ENCODE assay signal across 10 mouse cellular contexts in the genomic region with DNA sequence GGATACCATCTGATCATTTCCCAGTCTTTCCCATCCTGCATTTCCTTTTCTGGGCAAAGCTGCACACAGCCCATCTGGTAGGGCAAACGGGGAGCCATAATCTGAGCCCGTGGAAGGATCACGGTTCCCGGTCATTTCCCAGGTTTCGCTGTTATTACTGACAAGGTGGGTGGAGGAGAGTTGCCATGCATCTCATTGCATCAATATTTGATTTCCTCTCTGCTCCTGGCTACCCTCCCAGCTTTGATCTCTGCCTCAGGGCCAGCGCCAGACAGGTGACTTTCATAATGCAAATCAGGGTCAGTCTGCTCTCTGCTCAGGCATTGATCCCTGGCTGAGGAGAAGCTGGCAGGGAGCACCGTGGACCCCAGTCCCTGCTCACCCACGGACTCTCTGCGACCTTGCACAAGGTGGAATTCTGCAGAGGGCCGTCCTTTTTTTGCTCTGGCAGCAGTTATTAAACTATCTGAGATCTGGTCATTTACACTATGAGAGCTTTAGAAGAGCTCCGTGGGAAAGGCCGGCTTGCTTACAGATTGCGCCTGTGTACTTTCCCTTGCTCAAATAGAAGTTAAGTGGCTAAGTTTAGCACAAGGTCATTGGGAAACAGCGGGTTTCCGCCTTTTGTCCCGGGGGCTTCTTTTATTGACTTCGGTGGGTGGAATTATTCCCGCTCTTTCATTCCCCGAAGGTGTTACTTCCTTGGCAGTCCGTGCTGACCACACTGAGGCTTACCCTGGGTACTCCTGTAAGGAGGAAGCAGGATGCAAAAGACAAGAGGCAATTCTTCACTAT.
A peak's percentile ranks its signal among the peaks of the same experiment; 100 is the strongest.
DNase-seq lines count a peak whose midpoint lies in the region; ATAC-seq and TF ChIP-seq lines count a peak whose summit lies in the region.
"Had no signal": no experiment of that assay in that cellular context is flagged by ENCODE, and none has a peak within 500 bp of the region (broad histone marks: within the 10 kb centered on the region; RNA-seq: fewer than 3 reads in every experiment).

No protein-coding gene starts in this region.

- WGBS in hindbrain, embryonic 12.5 days = 40% methylated on average over 20 of the region's 20 CpGs
- 45% methylated on average over 20 of the region's 20 CpGs for WGBS in hindbrain, embryonic 13.5 days
- 23% methylated on average over 20 of the region's 20 CpGs for WGBS in intestine, embryonic 14.5 days
- WGBS in liver, embryonic 14.5 days (ENCODE audit: insufficient replicate concordance) = 18% methylated on average over 20 of the region's 20 CpGs
- 24% methylated on average over 20 of the region's 20 CpGs for WGBS in stomach, embryonic 14.5 days

- H3K27ac ChIP-seq in hindbrain, embryonic 12.5 days = no peak overlapping the region
- no peak overlapping the region for H3K27ac ChIP-seq in hindbrain, embryonic 13.5 days
- H3K27ac ChIP-seq in intestine, embryonic 14.5 days (ENCODE audit: low read depth) = no peak overlapping the region
- H3K27ac ChIP-seq in liver, embryonic 14.5 days = no peak overlapping the region
- H3K27ac ChIP-seq in stomach, embryonic 14.5 days (ENCODE audit: low read length) = peak overlapping the region; percentile 39; the same call in 1 of the 2 replicates

- TF ChIP-seq CTCF in liver, embryonic 14.5 days (IDR thresholded peaks at IDR 0.05; ENCODE audit: low read depth) = no peak

- H3K4me1 ChIP-seq in hindbrain, embryonic 12.5 days = peaks cover 15% of the 10 kb centered on the region
- H3K4me1 ChIP-seq in hindbrain, embryonic 13.5 days (replicated peaks) = peaks cover 16% of the 10 kb centered on the region
- H3K4me1 ChIP-seq in intestine, embryonic 14.5 days (replicated peaks; ENCODE audit: control insufficient read depth, insufficient read depth, low read length) = peaks cover 18% of the 10 kb centered on the region
- peaks cover 0 to 8% of the 10 kb centered on the region in 2 experiments; a peak in 1 of 4 replicates for H3K4me1 ChIP-seq in liver, embryonic 14.5 days (replicated peaks; ENCODE audit: control insufficient read depth in 2 of 2, insufficient read depth in 2 of 2, low read length in 1 of 2)
- peaks cover 3% of the 10 kb centered on the region; the same call in 1 of the 2 replicates for H3K4me1 ChIP-seq in stomach, embryonic 14.5 days (ENCODE audit: control insufficient read depth, insufficient read depth, low read length)

- no peak for ATAC-seq in hindbrain, embryonic 12.5 days (ENCODE audit: low FRiP score)
- no peak for ATAC-seq in hindbrain, embryonic 13.5 days (ENCODE audit: low FRiP score)
- no peak for ATAC-seq in intestine, embryonic 14.5 days (replicated peaks; ENCODE audit: low FRiP score, low TSS enrichment, low read depth)
- peak; percentile 53 for ATAC-seq in liver, embryonic 14.5 days (ENCODE audit: insufficient read depth)
- peak; percentile 78 for ATAC-seq in stomach, embryonic 14.5 days (ENCODE audit: insufficient number of reproducible peaks, insufficient read depth, low FRiP score, low read depth)

- H3K27me3 ChIP-seq in hindbrain, embryonic 12.5 days = no peaks in the 10 kb centered on the region
- H3K27me3 ChIP-seq in hindbrain, embryonic 13.5 days = no peaks in the 10 kb centered on the region
- no peaks in the 10 kb centered on the region for H3K27me3 ChIP-seq in intestine, embryonic 14.5 days (replicated peaks; ENCODE audit: control insufficient read depth, insufficient read depth, low read length)
- H3K27me3 ChIP-seq in liver, embryonic 14.5 days (ENCODE audit: control insufficient read depth, insufficient read depth, low read length) = no peaks in the 10 kb centered on the region
- H3K27me3 ChIP-seq in stomach, embryonic 14.5 days (ENCODE audit: control insufficient read depth, insufficient read depth, low read length) = no peaks in the 10 kb centered on the region

- no peak overlapping the region for H3K4me3 ChIP-seq in hindbrain, embryonic 12.5 days
- no peak overlapping the region for H3K4me3 ChIP-seq in hindbrain, embryonic 13.5 days
- H3K4me3 ChIP-seq in intestine, embryonic 14.5 days (ENCODE audit: low read depth, low read length) = no peak overlapping the region
- no peak overlapping the region; a peak in 1 of 4 replicates for H3K4me3 ChIP-seq in liver, embryonic 14.5 days (ENCODE audit: insufficient read depth in 1 of 2, low read depth in 2 of 2, low read length in 2 of 2)
- no peak overlapping the region for H3K4me3 ChIP-seq in stomach, embryonic 14.5 days (ENCODE audit: low read depth, low read length)

- DNase-seq in intestine, embryonic 14.5 days (ENCODE audit: low spot score) = peak; percentile 64
- peak in 1 of 3 experiments; percentile 5 for DNase-seq in liver, embryonic 14.5 days (ENCODE audit: low read depth in 3 of 3, low spot score in 3 of 3)
- DNase-seq in left cerebral cortex, adult 9 months (ENCODE audit: low spot score in 2 of 2) = no peak
- DNase-seq in layer of hippocampus, postnatal 25 days (ENCODE audit: extremely low spot score in 1 of 2, low spot score in 1 of 2) = no peak
- DNase-seq in heart, adult 8-10 months (ENCODE audit: low spot score) = no peak
- DNase-seq: gastrocnemius, postnatal 36 days; right cerebral cortex, adult 18-20 months had no signal

- no peaks in the 10 kb centered on the region for H3K9me3 ChIP-seq in hindbrain, embryonic 12.5 days (replicated peaks)
- H3K9me3 ChIP-seq in hindbrain, embryonic 13.5 days = no peaks in the 10 kb centered on the region
- no peaks in the 10 kb centered on the region for H3K9me3 ChIP-seq in intestine, embryonic 14.5 days (ENCODE audit: control insufficient read depth, low read length)
- no peaks in the 10 kb centered on the region for H3K9me3 ChIP-seq in liver, embryonic 14.5 days (ENCODE audit: control insufficient read depth, low read length)
- no peaks in the 10 kb centered on the region for H3K9me3 ChIP-seq in stomach, embryonic 14.5 days (ENCODE audit: control insufficient read depth, low read depth, low read length)

- no peak overlapping the region for H3K9ac ChIP-seq in hindbrain, embryonic 12.5 days
- H3K9ac ChIP-seq in hindbrain, embryonic 13.5 days = no peak overlapping the region
- H3K9ac ChIP-seq in intestine, embryonic 14.5 days (ENCODE audit: low read length) = no peak overlapping the region
- no peak overlapping the region for H3K9ac ChIP-seq in liver, embryonic 14.5 days (replicated peaks)
- no peak overlapping the region for H3K9ac ChIP-seq in stomach, embryonic 14.5 days (replicated peaks; ENCODE audit: low read depth, low read length)

- H3K36me3 ChIP-seq in hindbrain, embryonic 12.5 days = no peaks in the 10 kb centered on the region
- no peaks in the 10 kb centered on the region for H3K36me3 ChIP-seq in hindbrain, embryonic 13.5 days
- H3K36me3 ChIP-seq in intestine, embryonic 14.5 days (ENCODE audit: control insufficient read depth, insufficient read depth, low read length) = no peaks in the 10 kb centered on the region
- H3K36me3 ChIP-seq in liver, embryonic 14.5 days (replicated peaks; ENCODE audit: control insufficient read depth, insufficient read depth, low read depth) = no peaks in the 10 kb centered on the region
- no peaks in the 10 kb centered on the region for H3K36me3 ChIP-seq in stomach, embryonic 14.5 days (ENCODE audit: control insufficient read depth, insufficient read depth, low read length)

- no peak for TF ChIP-seq EP300 in liver, embryonic 14.5 days (IDR thresholded peaks at IDR 0.05; ENCODE audit: low read depth)

- H3K4me2 ChIP-seq in hindbrain, embryonic 12.5 days (replicated peaks) = peak overlapping the region; percentile 6; the same call in 1 of the 2 replicates
- no peak overlapping the region; the same call in 1 of the 2 replicates for H3K4me2 ChIP-seq in hindbrain, embryonic 13.5 days
- peak overlapping the region; percentile 29 for H3K4me2 ChIP-seq in intestine, embryonic 14.5 days (ENCODE audit: low read length)
- H3K4me2 ChIP-seq in liver, embryonic 14.5 days (ENCODE audit: low read depth) = peak overlapping the region; percentile 16
- peak overlapping the region; percentile 34 for H3K4me2 ChIP-seq in stomach, embryonic 14.5 days (replicated peaks; ENCODE audit: low read depth, low read length)

Comparison
In these comparisons a context has a peak if more than half of its experiments do, and no peak if none do; other contexts are left out.
1. ATAC-seq: peak in liver, embryonic 14.5 days (single experiment) and stomach, embryonic 14.5 days (single experiment); none in hindbrain, embryonic 12.5 days (single experiment), hindbrain, embryonic 13.5 days (single experiment) and intestine, embryonic 14.5 days (single experiment).